Mouse (Mus musculus): ENCODE measurements around the gene Krtap8-1.

Krtap8-1 gene

GRCm38 (mm10) chr16:89487852-89488251, at the start of gene Krtap8-1:
Gene Krtap8-1 (minus strand): TSS chr16:89487952.
- DNase-seq (ENCODE audit: extremely low read depth, insufficient read length, low spot score), result no peak

- no peak for DNase-seq (ENCODE audit: extremely low read depth, insufficient read length, low spot score)
Observed at GRCm38 (mm10) chr16:89537349-89537748, 49.6 kb upstream of the Krtap8-1 start.

- DNase-seq (ENCODE audit: extremely low read depth, insufficient read length, low spot score), result no peak
Observed at GRCm38 (mm10) chr16:89530547-89530946, 42.8 kb upstream of the Krtap8-1 start.

- DNase-seq (ENCODE audit: extremely low read depth, insufficient read length, low spot score), result no peak
Observed at GRCm38 (mm10) chr16:89529846-89530245, 42.1 kb upstream of the Krtap8-1 start.

- DNase-seq (ENCODE audit: extremely low read depth, insufficient read length, low spot score), result no peak
Observed at GRCm38 (mm10) chr16:89528380-89528779, 40.6 kb upstream of the Krtap8-1 start.

- DNase-seq (ENCODE audit: extremely low read depth, insufficient read length, low spot score), result no peak
Observed at GRCm38 (mm10) chr16:89520996-89521395, 33.2 kb upstream of the Krtap8-1 start.

GRCm38 (mm10) chr16:89520555-89520954, 32.8 kb upstream of the Krtap8-1 start:
- no peak for DNase-seq (ENCODE audit: extremely low read depth, insufficient read length, low spot score)

GRCm38 (mm10) chr16:89520091-89520490, 32.3 kb upstream of the Krtap8-1 start:
- no peak for DNase-seq (ENCODE audit: extremely low read depth, insufficient read length, low spot score)

- no peak for DNase-seq (ENCODE audit: extremely low read depth, insufficient read length, low spot score)
Observed at GRCm38 (mm10) chr16:89517635-89518034, 29.9 kb upstream of the Krtap8-1 start.

- no peak for DNase-seq (ENCODE audit: extremely low read depth, insufficient read length, low spot score)
Observed at GRCm38 (mm10) chr16:89513431-89513830, 25.7 kb upstream of the Krtap8-1 start.

GRCm38 (mm10) chr16:89508223-89508622, 20.5 kb upstream of the Krtap8-1 start, which contains the start of gene Krtap7-1:
Gene Krtap7-1 (minus strand): TSS chr16:89508323.
- DNase-seq (ENCODE audit: extremely low read depth, insufficient read length, low spot score), result no peak

GRCm38 (mm10) chr16:89503571-89503970, 15.8 kb upstream of the Krtap8-1 start:
- no peak for DNase-seq (ENCODE audit: extremely low read depth, insufficient read length, low spot score)

GRCm38 (mm10) chr16:89501870-89502269, 14.1 kb upstream of the Krtap8-1 start:
- DNase-seq (ENCODE audit: extremely low read depth, insufficient read length, low spot score), result no peak

GRCm38 (mm10) chr16:89497002-89497401, 9.2 kb upstream of the Krtap8-1 start:
- no peak for DNase-seq (ENCODE audit: extremely low read depth, insufficient read length, low spot score)

GRCm38 (mm10) chr16:89495394-89496153, 7.8 kb upstream of the Krtap8-1 start:
- DNase-seq (ENCODE audit: extremely low read depth, insufficient read length, low spot score), result no peak

GRCm38 (mm10) chr16:89477679-89478314, 10.0 kb downstream of the Krtap8-1 start:
- DNase-seq (ENCODE audit: extremely low read depth, insufficient read length, low spot score), result no peak

- no peak for DNase-seq (ENCODE audit: extremely low read depth, insufficient read length, low spot score)
Observed at GRCm38 (mm10) chr16:89461189-89461588, 26.6 kb downstream of the Krtap8-1 start.
